Mouse (Mus musculus) erythroblast, adult 5-6 weeks (primary cell): ENCODE results near the gene Cfap157. TPM values are rescaled to one million over a fixed set of nuclear protein-coding genes. Genes with fewer than 3 reads are reported as not detected.

ENCODE experiments used
- total RNA-seq, 2 experiments: library from RNA; stranded (forward) in 1 of 2; stranded (reverse) in 1 of 2; fragments of 150-400 nt in 1 of 2; fragments of 200-764, 138-1000 nt in 1 of 2; gene quantifications; 2 replicates each; pipeline versions ENCODE4 v1.2.3 to v1.2.4; 2015 to 2017; ENCODE audit warnings: low replicate concordance in 2 of 2

The Cfap157 gene
- total RNA-seq, 2 experiments from 2014 or later = not detected

Other genes starting within 250 kb of the Cfap157 start
- gene Fam102a, start 249.1 kb downstream of the Cfap157 start, total RNA-seq (2015; ENCODE audit: low replicate concordance) = 1.2 and 2.7 TPM in 2 replicates
- 0.28 and 6.5 TPM in 2 replicates for gene Fam102a, start 249.1 kb downstream of the Cfap157 start, total RNA-seq (2017; ENCODE audit: low replicate concordance)
- 26.9 and 41.0 TPM in 2 replicates for gene Dpm2, start 213.6 kb downstream of the Cfap157 start, total RNA-seq (2015; ENCODE audit: low replicate concordance)
- gene Dpm2, start 213.6 kb downstream of the Cfap157 start, total RNA-seq (2017; ENCODE audit: low replicate concordance) = 8.6 and 18.2 TPM in 2 replicates
- not detected in 2 replicates for gene Pip5kl1, start 209.6 kb downstream of the Cfap157 start, total RNA-seq (2015; ENCODE audit: low replicate concordance)
- 1.9 TPM in 1 of 2 replicates, not detected in the other for gene Pip5kl1, start 209.6 kb downstream of the Cfap157 start, total RNA-seq (2017; ENCODE audit: low replicate concordance)
- gene 9430097D07Rik, start 208.7 kb downstream of the Cfap157 start, total RNA-seq (2015; ENCODE audit: low replicate concordance) = not detected in 2 replicates
- not detected in 2 replicates for gene 9430097D07Rik, start 208.7 kb downstream of the Cfap157 start, total RNA-seq (2017; ENCODE audit: low replicate concordance)
- 8.8 and 9.4 TPM in 2 replicates for gene St6galnac4, start 197.3 kb downstream of the Cfap157 start, total RNA-seq (2015; ENCODE audit: low replicate concordance)
- 3.8 and 4.9 TPM in 2 replicates for gene St6galnac4, start 197.3 kb downstream of the Cfap157 start, total RNA-seq (2017; ENCODE audit: low replicate concordance)
- gene St6galnac6, start 184.7 kb downstream of the Cfap157 start, total RNA-seq (2015; ENCODE audit: low replicate concordance) = 0.77 and 3.3 TPM in 2 replicates
- gene St6galnac6, start 184.7 kb downstream of the Cfap157 start, total RNA-seq (2017; ENCODE audit: low replicate concordance) = 2.1 and 2.5 TPM in 2 replicates
- gene Ak1, start 162.7 kb downstream of the Cfap157 start, total RNA-seq (2015; ENCODE audit: low replicate concordance) = not detected in 2 replicates
- gene Ak1, start 162.7 kb downstream of the Cfap157 start, total RNA-seq (2017; ENCODE audit: low replicate concordance) = not detected in 2 replicates
- 4.0 and 6.7 TPM in 2 replicates for gene Eng, start 137.8 kb downstream of the Cfap157 start, total RNA-seq (2015; ENCODE audit: low replicate concordance)
- 1.5 and 3.2 TPM in 2 replicates for gene Eng, start 137.8 kb downstream of the Cfap157 start, total RNA-seq (2017; ENCODE audit: low replicate concordance)
- 1.3 and 4.0 TPM in 2 replicates for gene Fpgs, start 80.3 kb downstream of the Cfap157 start, total RNA-seq (2015; ENCODE audit: low replicate concordance)
- gene Fpgs, start 80.3 kb downstream of the Cfap157 start, total RNA-seq (2017; ENCODE audit: low replicate concordance) = 2.1 and 6.6 TPM in 2 replicates
- 15.0 and 25.9 TPM in 2 replicates for gene Cdk9, start 71.4 kb downstream of the Cfap157 start, total RNA-seq (2015; ENCODE audit: low replicate concordance)
- gene Cdk9, start 71.4 kb downstream of the Cfap157 start, total RNA-seq (2017; ENCODE audit: low replicate concordance) = 18.1 and 19.5 TPM in 2 replicates
- 15.4 and 23.2 TPM in 2 replicates for gene Sh2d3c, start 63.4 kb downstream of the Cfap157 start, total RNA-seq (2015; ENCODE audit: low replicate concordance)
- gene Sh2d3c, start 63.4 kb downstream of the Cfap157 start, total RNA-seq (2017; ENCODE audit: low replicate concordance) = 5.2 and 6.4 TPM in 2 replicates
- gene 6330409D20Rik, start 43.4 kb downstream of the Cfap157 start, total RNA-seq (2015; ENCODE audit: low replicate concordance) = not detected in 2 replicates
- not detected in 2 replicates for gene 6330409D20Rik, start 43.4 kb downstream of the Cfap157 start, total RNA-seq (2017; ENCODE audit: low replicate concordance)
- 10.4 and 11.3 TPM in 2 replicates for gene Tor2a, start 27.2 kb downstream of the Cfap157 start, total RNA-seq (2015; ENCODE audit: low replicate concordance)
- gene Tor2a, start 27.2 kb downstream of the Cfap157 start, total RNA-seq (2017; ENCODE audit: low replicate concordance) = 4.7 and 8.8 TPM in 2 replicates
- gene Ttc16, start 8.8 kb downstream of the Cfap157 start, total RNA-seq (2015; ENCODE audit: low replicate concordance) = not detected in 2 replicates
- gene Ttc16, start 8.8 kb downstream of the Cfap157 start, total RNA-seq (2017; ENCODE audit: low replicate concordance) = not detected in 2 replicates
- 2.5 TPM in 1 of 2 replicates, not detected in the other for gene Ptrh1, start 8.6 kb downstream of the Cfap157 start, total RNA-seq (2015; ENCODE audit: low replicate concordance)
- gene Ptrh1, start 8.6 kb downstream of the Cfap157 start, total RNA-seq (2017; ENCODE audit: low replicate concordance) = not detected in 2 replicates
- 0.96 and 1.3 TPM in 2 replicates for gene Stxbp1, start 62.8 kb upstream of the Cfap157 start, total RNA-seq (2015; ENCODE audit: low replicate concordance)
- 0.34 and 0.56 TPM in 2 replicates for gene Stxbp1, start 62.8 kb upstream of the Cfap157 start, total RNA-seq (2017; ENCODE audit: low replicate concordance)
- 3.1 and 5.8 TPM in 2 replicates for gene Fam129b, start 91.7 kb upstream of the Cfap157 start, total RNA-seq (2015; ENCODE audit: low replicate concordance)
- 2.6 and 5.6 TPM in 2 replicates for gene Fam129b, start 91.7 kb upstream of the Cfap157 start, total RNA-seq (2017; ENCODE audit: low replicate concordance)
- 305 and 430 TPM in 2 replicates for gene Rpl12, start 177.1 kb upstream of the Cfap157 start, total RNA-seq (2015; ENCODE audit: low replicate concordance)
- gene Rpl12, start 177.1 kb upstream of the Cfap157 start, total RNA-seq (2017; ENCODE audit: low replicate concordance) = 287 and 320 TPM in 2 replicates
- gene Lrsam1, start 177.2 kb upstream of the Cfap157 start, total RNA-seq (2015; ENCODE audit: low replicate concordance) = 3.1 and 6.5 TPM in 2 replicates
- 1.7 and 3.5 TPM in 2 replicates for gene Lrsam1, start 177.2 kb upstream of the Cfap157 start, total RNA-seq (2017; ENCODE audit: low replicate concordance)
- 1.2 and 2.3 TPM in 2 replicates for gene Slc2a8, start 197.7 kb upstream of the Cfap157 start, total RNA-seq (2015; ENCODE audit: low replicate concordance)
- gene Slc2a8, start 197.7 kb upstream of the Cfap157 start, total RNA-seq (2017; ENCODE audit: low replicate concordance) = 0.34 and 0.98 TPM in 2 replicates